Mouse (Mus musculus) adrenal gland, adult (tissue): ENCODE measurements around the gene Ppp1r3c.

Experiments
- DNase-seq, 2 experiments: peaks; one replicate each; pipeline ENCODE4 v3.0.0; 2022 to 2023; ENCODE audit warnings: low spot score in 1 of 2; ENCODE audit not compliant: inconsistent age in 2 of 2

The Ppp1r3c gene

GRCm38 (mm10) chr19:36724970-36725369, 11.5 kb downstream of the Ppp1r3c start:
- no peak for DNase-seq

- no peak for DNase-seq
Measured at GRCm38 (mm10) chr19:36721139-36721538, 15.3 kb downstream of the Ppp1r3c start.

GRCm38 (mm10) chr19:36716221-36716620, 20.2 kb downstream of the Ppp1r3c start:
- DNase-seq, result no peak

DNA sequence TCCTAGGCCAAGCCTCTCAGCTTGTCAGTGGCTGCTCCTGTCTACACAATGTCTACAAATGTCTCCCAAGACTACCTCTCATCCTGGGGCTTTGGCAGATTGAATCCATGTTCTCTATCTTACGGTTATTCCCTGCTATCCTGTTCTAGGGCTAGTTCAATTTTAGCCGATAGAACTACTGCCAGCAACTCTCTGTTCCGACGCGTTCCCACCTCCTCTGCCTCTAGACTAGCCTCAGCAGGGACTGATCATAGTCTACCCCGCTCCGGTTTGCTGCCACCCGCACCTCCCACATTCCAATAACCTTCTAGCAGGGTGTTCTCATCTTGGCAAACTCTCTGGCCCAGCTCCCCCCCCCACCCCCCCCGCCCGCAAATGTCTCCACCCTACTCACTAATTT, 20.9 kb downstream of the Ppp1r3c start:
- DNase-seq, result no peak

DNA sequence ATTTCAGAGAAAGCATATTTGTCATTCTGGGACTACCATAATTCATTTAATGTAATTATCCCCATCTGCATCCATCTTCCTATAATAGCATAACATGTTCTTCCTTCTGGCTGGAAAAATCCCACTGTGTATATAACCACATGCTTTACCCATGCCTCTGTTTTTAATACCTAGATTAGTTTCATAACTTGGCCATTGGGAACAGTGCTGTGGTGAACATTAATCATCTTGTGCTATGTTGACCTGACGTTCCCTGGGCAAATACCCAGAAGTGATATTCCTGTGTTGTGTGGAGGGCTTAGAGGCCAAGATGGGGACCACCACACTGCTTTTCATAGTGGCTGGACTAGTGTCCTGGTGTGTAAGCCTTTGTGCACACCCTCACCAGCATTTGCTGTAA, 22.0 kb downstream of the Ppp1r3c start:
- DNase-seq, result no peak

DNA sequence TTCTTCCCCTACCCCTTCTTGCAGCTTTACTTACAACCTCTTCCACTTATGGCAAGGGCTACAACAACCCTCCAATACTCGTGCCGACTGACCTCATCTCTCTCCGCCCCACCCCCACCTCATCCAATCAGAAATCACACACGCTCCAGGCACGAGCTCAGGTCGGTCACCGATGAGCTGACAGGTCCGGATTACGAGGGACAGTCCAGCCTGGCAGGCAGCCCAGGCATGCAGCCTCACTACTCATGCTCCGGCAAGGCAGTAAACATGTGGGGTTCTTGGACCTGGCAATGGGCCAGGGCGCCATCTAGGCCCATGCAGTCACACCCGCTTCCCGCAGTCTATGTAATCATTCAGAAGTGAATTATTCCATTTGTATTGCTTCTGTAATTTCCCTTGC, 23.4 kb downstream of the Ppp1r3c start:
- peak; percentile 47 to 62 for DNase-seq

DNA sequence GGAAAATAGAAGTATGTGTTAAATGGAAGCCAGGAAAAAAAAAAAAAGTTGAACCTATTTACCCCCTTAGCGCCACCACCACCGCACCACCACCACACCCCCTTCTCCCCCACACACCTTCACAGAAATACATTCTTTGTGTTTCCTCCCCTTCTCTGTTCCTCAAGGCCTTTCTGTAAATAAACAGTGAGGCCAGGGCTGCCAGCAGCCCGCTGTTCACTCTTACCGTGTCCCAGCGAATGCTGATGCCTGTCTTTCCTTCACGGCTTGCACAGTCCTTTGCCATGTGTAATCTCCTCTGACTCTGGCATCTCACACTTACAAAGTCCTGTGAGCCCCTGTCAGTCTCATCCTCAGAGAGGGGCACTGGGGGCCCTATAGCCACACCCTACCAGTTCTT, 30.3 kb downstream of the Ppp1r3c start:
- no peak for DNase-seq

- peak; percentile 28 to 73 for DNase-seq
Measured at GRCm38 (mm10) chr19:36705286-36706146, 30.9 kb downstream of the Ppp1r3c start.

DNA sequence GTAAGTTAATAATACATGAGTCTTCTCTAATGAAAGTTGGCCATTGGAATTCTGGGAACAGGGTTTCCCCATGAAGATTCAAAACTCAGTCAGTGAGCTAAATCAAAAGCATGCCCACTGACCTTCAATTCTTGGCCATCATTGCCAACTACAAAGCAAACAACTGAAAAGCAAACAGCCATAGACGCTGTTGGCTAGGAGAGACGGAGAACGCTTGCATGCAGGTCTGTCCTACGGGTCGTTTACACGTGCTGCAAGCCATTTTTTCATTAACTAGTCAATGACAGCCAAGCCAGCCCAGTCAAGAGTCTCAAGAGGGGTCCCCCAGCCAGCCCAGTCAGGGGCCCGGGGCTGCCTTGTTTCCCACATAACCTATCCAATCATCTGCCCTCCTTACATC, 31.7 kb downstream of the Ppp1r3c start:
- DNase-seq, result no peak

DNA sequence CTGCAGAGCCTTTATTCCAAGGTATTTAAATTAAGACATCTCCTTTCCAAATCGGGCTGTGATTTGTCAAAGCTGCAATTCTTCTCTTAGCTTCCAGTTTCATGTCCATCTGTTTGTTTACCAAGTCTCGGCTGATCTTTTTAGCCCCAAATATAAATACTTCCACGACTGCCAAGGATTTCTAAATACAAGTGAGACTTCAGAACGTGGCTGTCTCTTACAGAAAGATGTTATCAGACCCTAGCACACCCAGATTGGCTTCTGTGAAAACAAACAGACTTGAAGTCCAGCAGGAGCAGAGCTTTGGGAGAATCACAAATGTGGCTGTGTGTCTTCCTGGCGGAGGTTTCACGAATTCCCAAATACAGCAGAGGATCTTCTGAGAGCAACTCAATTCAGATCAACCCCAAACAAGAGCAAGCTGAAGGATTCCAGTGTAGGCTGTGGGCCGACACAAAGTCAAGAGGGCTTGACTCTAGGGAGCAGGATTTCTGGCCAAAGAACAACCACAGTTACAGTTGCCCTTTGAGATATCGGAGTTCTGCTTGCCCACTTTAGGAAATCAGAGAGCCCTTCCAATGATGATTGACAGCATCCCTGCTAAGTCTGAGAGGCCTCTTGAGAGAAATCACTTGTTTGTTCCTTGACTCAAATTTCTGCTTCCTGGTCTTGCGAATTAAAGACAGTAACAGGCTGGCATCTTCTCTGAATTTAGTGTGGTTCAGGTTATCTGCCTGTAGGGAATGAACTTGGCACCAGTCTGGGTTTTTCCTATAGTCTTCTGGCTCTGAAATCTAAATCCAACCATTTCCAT, 34.4 kb downstream of the Ppp1r3c start:
- DNase-seq, result no peak

DNA sequence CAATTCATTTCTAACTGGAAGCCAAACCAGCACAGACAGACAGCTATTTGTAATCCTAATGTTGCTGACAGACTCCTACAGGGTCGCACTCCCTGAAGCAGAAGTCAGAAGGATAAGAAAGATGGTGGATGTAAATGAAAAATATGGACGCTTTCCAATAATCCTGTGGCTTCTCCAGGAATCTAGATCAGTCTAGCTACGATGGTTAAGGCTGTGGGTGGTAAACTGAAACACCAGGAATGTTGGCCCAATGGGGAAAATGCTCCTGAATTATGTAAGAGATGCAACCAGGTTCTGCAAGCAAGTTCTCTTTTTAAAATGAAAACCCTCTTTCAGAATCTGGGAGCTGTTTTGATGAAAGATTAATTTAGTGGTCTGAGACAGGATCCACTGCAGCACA, 35.1 kb downstream of the Ppp1r3c start:
- no peak for DNase-seq

GRCm38 (mm10) chr19:36700937-36701336, 35.5 kb downstream of the Ppp1r3c start:
- DNase-seq, result no peak

GRCm38 (mm10) chr19:36699151-36699550, 37.3 kb downstream of the Ppp1r3c start:
- no peak for DNase-seq

GRCm38 (mm10) chr19:36698200-36698599, 38.3 kb downstream of the Ppp1r3c start:
- no peak for DNase-seq

DNA sequence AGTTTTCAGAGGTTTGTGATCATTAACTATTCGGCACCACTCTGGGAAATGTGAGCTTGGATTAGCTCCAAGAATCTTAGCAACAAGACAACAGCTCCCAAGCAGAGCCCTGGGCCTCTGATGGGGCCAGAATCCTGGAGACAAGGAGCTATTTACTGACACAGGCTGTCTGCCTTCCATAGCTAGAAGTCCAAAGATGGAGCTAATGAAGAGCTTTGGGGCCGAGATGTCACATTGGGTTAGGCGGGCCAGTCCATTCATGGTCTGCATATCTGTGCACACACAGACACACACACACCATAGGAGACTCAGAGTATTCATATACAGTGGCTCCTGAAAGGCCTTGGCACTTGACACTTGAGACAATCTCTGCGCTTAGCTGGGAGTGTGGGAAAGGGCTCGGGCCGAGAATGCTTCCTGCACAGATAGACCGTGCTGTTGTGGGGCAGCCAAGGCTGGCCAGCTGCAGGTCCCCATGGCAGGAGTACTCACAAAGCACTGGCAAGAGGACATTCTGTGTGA, 39.8 kb downstream of the Ppp1r3c start:
- no peak for DNase-seq

- no peak for DNase-seq
Measured at GRCm38 (mm10) chr19:36693530-36693929, 42.9 kb downstream of the Ppp1r3c start.

DNA sequence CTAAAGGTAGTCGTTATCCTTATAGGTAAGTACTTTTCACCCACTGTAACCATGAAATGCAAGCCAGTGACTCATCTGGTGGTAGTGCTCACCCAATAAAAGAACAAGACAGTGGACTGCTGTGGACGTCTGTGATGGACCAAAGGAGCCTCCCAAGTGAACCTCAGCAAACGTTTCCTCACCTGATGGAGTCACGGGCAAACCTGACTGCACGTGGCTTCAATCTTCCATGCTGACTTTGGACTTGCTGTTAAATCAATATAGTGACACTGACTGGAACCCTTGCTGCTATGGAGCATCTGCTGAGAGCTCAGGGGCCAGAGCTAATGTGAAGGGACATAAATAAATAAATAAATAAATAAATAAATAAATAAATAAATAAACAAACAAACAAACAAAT, 44.5 kb downstream of the Ppp1r3c start:
- DNase-seq, result no peak

DNA sequence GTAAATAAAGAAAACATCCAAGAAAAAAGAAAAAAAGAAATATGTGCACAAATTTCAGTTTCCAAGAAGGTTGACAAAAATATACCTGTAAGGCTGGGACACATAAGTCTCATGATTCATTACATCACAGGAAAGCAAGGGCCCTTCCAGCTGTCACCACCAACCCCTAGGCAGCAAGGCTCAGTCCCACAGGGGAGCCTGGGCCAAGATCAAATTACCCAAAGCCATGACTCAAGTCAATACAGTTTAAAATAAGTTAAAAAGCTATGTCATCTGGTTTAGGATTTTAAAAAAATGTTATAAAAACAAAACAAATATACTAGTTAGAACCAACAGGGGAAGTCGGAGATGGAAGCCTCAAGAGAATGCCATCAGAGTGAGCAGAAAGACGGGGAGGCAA, 45.2 kb downstream of the Ppp1r3c start:
- no peak for DNase-seq

DNA sequence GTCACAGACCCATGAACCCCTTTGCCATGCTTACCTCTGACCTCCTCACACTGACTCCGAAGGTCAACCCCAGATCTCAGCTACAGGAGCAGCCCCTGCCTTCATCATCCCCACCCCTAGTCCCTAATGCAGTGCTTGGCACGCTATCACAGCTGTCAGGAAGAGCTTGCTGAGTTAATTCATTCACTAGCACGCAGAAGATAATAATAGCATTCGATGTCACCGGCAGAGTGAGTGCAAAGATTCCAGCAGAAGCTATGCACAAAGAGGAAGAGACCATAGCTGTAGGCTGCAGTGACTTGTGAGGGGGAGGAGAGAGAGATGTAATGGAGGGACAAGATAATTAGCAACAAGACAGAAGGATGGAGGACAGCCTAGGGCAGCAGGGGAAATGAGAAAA, 47.2 kb downstream of the Ppp1r3c start:
- DNase-seq, result no peak

DNA sequence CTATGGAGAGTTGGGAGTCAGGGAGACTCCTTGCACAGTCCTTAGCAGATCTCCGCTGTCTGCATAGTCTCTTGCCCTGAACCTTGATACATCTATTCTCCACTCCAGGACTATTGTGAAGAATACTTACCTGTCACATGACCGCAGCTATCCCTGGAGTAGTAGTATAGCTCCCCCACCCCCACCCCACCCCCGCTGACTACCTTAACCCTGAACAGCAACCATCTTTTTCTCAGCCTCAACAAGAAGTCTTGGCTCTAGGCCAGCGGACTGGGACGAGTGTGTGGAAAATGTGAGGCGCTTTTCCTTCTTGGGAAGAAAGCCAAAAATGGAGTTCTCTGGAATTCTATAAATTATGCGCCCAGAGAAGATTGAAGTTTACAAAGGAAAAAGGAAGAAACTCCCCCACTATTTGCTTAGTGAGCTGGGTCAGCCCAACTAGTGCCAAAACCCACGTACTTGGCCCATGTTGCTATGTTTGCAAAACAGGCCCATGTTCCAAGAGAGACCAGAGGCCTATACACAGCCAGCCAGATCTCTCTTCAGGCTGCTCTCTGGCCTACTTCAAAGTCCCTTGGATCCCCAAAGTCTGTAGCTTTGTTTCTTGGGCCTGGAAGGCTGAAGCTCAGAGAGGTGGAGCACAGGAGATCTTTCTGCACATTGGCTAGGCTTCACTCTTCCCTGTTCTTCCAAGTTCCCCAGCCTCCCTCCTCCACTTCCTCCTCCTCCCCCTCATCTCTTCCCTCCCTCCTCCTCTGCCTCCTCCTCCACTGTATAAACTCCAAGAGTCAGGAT, 48.4 kb downstream of the Ppp1r3c start:
- DNase-seq, result peak; percentile 33 to 72

DNA sequence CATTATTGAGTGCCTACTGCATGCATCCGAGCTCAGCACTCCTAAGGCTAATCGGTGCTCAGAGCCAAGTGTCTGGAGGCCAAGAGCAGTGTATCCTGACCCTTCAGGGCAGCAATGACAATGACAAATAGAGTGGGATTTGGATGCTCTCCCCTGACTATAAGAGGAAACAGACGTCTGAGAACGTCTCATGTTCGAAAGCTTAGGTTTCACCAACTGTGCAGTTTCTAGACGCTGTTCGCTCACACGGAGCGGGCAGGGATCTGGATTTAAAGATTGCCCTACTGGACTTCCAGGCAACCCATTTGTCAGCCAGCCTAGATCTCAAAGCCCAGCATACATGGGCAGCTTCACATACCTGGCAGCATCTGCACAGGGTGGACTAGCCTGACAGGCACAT, 49.4 kb downstream of the Ppp1r3c start:
- no peak for DNase-seq
